Mouse (Mus musculus): ENCODE results near the gene Gm49027. TPM values are rescaled to one million over a fixed set of nuclear protein-coding genes. Genes with fewer than 3 reads are reported as not detected.
A peak's percentile ranks its signal among the peaks of the same experiment; 100 is the strongest.

Gene Gm49027
- polyA plus RNA-seq, 1 experiment from 2014 or later = 2.3 TPM

DNA sequence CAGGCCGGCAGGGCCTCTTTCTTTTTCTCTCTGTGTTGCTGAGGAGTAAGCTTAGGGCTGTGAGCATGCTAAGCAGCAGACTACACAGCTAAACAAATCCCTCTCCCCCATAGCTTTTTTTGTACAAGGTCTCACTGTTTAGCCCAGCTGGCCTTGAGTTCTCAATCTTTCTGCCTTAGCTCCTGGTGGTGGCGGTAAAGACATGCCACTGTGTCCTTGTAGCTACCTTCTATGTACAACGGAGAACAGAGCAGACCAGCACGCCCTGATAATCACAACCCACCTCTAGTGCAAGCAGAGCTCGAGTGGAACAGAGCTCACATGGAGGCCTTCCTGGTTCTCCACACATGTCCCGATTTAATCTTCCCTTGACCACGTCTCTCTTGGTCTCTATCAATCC, 3.4 kb upstream of the Gm49027 start:
- Histone ChIP-seq H3K9me3 (ENCODE audit: control insufficient read depth, low read length) (no peaks in the 10 kb centered on the region), H3K27ac (ENCODE audit: low read length) (no peak overlapping the region), H3K4me1 (replicated peaks; ENCODE audit: control insufficient read depth, insufficient read depth, low read length) (peaks cover 5% of the 10 kb centered on the region), H3K27me3 (replicated peaks; ENCODE audit: control insufficient read depth, insufficient read depth, low read length) (no peaks in the 10 kb centered on the region), H3K9ac (replicated peaks; ENCODE audit: low read depth, low read length) (no peak overlapping the region), H3K4me2 (ENCODE audit: low read length) (no peak overlapping the region), H3K36me3 (ENCODE audit: control insufficient read depth, insufficient read depth) (peaks cover 26% of the 10 kb centered on the region), H3K4me3 (replicated peaks; ENCODE audit: low read length) (no peak overlapping the region)
- WGBS = 79% methylated on average over 7 of the region's 7 CpGs
- ATAC-seq = no peak

DNA sequence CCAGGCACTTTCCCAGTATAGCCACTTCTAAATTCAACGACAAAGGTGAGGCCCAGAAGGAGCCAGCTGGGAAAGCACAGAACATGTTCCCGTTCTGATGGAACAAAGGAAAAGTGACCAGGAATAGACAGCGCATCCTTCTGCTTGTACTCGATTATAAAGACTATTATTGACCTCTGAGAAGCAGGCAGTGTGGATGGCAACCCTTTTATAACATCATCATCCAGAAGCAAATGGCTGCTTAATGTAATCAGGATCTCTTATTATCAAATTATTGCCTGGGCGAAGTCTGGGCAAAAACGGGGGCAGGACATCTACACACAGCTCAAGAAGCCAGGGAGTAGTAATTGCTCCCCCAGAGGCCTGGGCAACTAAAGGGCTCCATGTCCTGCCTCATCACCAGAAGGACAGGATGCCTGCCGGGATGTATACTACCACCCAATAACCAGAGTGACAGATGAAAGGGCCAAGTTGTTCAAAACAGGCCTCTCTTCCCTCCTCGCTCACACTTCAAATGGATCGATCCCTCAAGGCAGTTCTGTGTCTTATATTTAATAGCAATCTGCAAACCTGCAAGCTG, 718 bp upstream of the Gm49027 start:
- WGBS = 88% methylated on average over 9 of the region's 9 CpGs
- no peak overlapping the region for H3K9ac ChIP-seq (replicated peaks; ENCODE audit: low read depth, low read length)
- no peak overlapping the region for H3K4me2 ChIP-seq (ENCODE audit: low read length)
- no peak overlapping the region for H3K27ac ChIP-seq (ENCODE audit: low read length)
- H3K4me3 ChIP-seq (replicated peaks; ENCODE audit: low read length) = no peak overlapping the region
- ATAC-seq = no peak
- H3K9me3 ChIP-seq (ENCODE audit: control insufficient read depth, low read length) = no peaks in the 10 kb centered on the region
- H3K27me3 ChIP-seq (replicated peaks; ENCODE audit: control insufficient read depth, insufficient read depth, low read length) = no peaks in the 10 kb centered on the region
- H3K4me1 ChIP-seq (replicated peaks; ENCODE audit: control insufficient read depth, insufficient read depth, low read length) = peaks cover 22% of the 10 kb centered on the region
- H3K36me3 ChIP-seq (ENCODE audit: control insufficient read depth, insufficient read depth) = peaks cover 13% of the 10 kb centered on the region

GRCm38 (mm10) chr5:123524393-123524750, 916 bp downstream of the Gm49027 start:
- WGBS = under 1% methylated on average over 26 of the region's 27 CpGs
- peak overlapping the region; percentile 80 for H3K4me2 ChIP-seq (ENCODE audit: low read length)
- H3K27me3 ChIP-seq (replicated peaks; ENCODE audit: control insufficient read depth, insufficient read depth, low read length) = no peaks in the 10 kb centered on the region
- H3K9ac ChIP-seq (replicated peaks; ENCODE audit: low read depth, low read length) = peak overlapping the region; percentile 64
- peak; percentile 86 for ATAC-seq
- peaks cover 3% of the 10 kb centered on the region; the same call in 1 of the 2 replicates for H3K36me3 ChIP-seq (ENCODE audit: control insufficient read depth, insufficient read depth)
- H3K4me3 ChIP-seq (replicated peaks; ENCODE audit: low read length) = peak overlapping the region; percentile 92
- peaks cover 22% of the 10 kb centered on the region for H3K4me1 ChIP-seq (replicated peaks; ENCODE audit: control insufficient read depth, insufficient read depth, low read length)
- no peaks in the 10 kb centered on the region for H3K9me3 ChIP-seq (ENCODE audit: control insufficient read depth, low read length)
- peak overlapping the region; percentile 74 for H3K27ac ChIP-seq (ENCODE audit: low read length)

GRCm38 (mm10) chr5:123523692-123524392, 1.4 kb downstream of the Gm49027 start, which contains the start of gene Diablo:
Diablo (minus strand) TSS chr5:123524176.
- Histone ChIP-seq H3K4me1 (replicated peaks; ENCODE audit: control insufficient read depth, insufficient read depth, low read length) (peaks cover 22% of the 10 kb centered on the region), H3K9ac (replicated peaks; ENCODE audit: low read depth, low read length) (peak within 1 kb of the TSS; percentile 82), H3K9me3 (ENCODE audit: control insufficient read depth, low read length) (no peaks in the 10 kb centered on the region), H3K4me3 (replicated peaks; ENCODE audit: low read length) (peak within 1 kb of the TSS; percentile 92), H3K4me2 (ENCODE audit: low read length) (peak within 1 kb of the TSS; percentile 96), H3K27me3 (replicated peaks; ENCODE audit: control insufficient read depth, insufficient read depth, low read length) (no peaks in the 10 kb centered on the region), H3K36me3 (ENCODE audit: control insufficient read depth, insufficient read depth) (peaks cover 3% of the 10 kb centered on the region; the same call in 1 of the 2 replicates), H3K27ac (ENCODE audit: low read length) (peak within 1 kb of the TSS; percentile 74)
- under 1% methylated on average over 81 of the region's 82 CpGs for WGBS
- ATAC-seq = peak; percentile 99

DNA sequence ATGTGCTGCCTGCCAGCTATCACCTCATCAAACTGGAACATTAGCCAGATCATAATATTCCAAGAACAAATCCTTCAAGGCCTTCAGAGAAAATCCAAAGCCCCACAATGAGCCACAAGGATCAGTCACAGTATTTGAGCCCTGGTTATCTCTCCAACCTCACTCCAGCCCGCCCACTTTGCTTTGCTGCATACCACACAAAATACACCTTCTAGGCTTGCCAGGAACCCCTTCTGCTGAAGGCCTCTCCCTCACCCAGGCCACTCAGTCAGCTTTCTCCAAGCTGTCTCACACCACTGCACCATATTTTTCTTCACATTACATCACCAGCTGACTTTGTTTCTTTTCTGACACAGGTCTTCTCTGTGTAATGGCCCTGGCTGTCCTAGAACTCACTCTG, 3.1 kb downstream of the Gm49027 start:
- Histone ChIP-seq H3K27me3 (replicated peaks; ENCODE audit: control insufficient read depth, insufficient read depth, low read length) (no peaks in the 10 kb centered on the region), H3K9me3 (ENCODE audit: control insufficient read depth, low read length) (no peaks in the 10 kb centered on the region), H3K36me3 (ENCODE audit: control insufficient read depth, insufficient read depth) (peaks cover 5% of the 10 kb centered on the region; the same call in 1 of the 2 replicates), H3K4me3 (replicated peaks; ENCODE audit: low read length) (no peak overlapping the region), H3K9ac (replicated peaks; ENCODE audit: low read depth, low read length) (no peak overlapping the region), H3K4me2 (ENCODE audit: low read length) (no peak overlapping the region), H3K27ac (ENCODE audit: low read length) (no peak overlapping the region), H3K4me1 (replicated peaks; ENCODE audit: control insufficient read depth, insufficient read depth, low read length) (peaks cover 22% of the 10 kb centered on the region)
- 96% methylated on average over 1 of the region's 1 CpGs for WGBS
- ATAC-seq = no peak

DNA sequence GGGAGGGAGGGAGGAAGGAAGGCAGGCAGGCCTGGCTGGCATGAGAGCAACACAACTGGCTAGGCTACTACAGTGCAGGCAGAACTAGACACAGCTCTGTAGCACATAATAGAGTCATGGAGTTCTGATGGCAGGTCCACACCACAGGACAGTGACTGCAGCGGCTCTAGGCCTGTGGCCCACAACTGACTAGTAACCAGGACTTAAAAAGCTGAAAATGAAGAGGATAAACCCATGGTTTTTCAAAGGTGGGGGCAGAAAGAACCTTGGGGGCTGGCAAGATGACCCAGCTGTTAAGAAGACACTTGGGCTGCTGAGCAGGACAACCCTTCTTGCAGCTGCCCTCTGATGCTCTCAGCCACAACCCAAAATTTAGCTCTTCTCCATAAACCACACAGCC, 3.7 kb downstream of the Gm49027 start:
- Histone ChIP-seq H3K9me3 (ENCODE audit: control insufficient read depth, low read length) (no peaks in the 10 kb centered on the region), H3K4me2 (ENCODE audit: low read length) (no peak overlapping the region), H3K36me3 (ENCODE audit: control insufficient read depth, insufficient read depth) (peaks cover 10% of the 10 kb centered on the region; the same call in 1 of the 2 replicates), H3K9ac (replicated peaks; ENCODE audit: low read depth, low read length) (no peak overlapping the region), H3K4me1 (replicated peaks; ENCODE audit: control insufficient read depth, insufficient read depth, low read length) (peaks cover 22% of the 10 kb centered on the region), H3K4me3 (replicated peaks; ENCODE audit: low read length) (no peak overlapping the region), H3K27me3 (replicated peaks; ENCODE audit: control insufficient read depth, insufficient read depth, low read length) (no peaks in the 10 kb centered on the region), H3K27ac (ENCODE audit: low read length) (no peak overlapping the region)
- ATAC-seq = no peak
- WGBS = 100% methylated on average over 1 of the region's 1 CpGs

GRCm38 (mm10) chr5:123520666-123521065, 4.6 kb downstream of the Gm49027 start:
- WGBS = 85% methylated on average over 9 of the region's 9 CpGs
- ATAC-seq = no peak
- H3K27ac ChIP-seq (ENCODE audit: low read length) = no peak overlapping the region
- no peaks in the 10 kb centered on the region for H3K9me3 ChIP-seq (ENCODE audit: control insufficient read depth, low read length)
- H3K4me1 ChIP-seq (replicated peaks; ENCODE audit: control insufficient read depth, insufficient read depth, low read length) = peaks cover 22% of the 10 kb centered on the region
- no peak overlapping the region for H3K4me2 ChIP-seq (ENCODE audit: low read length)
- peaks cover 10% of the 10 kb centered on the region; the same call in 1 of the 2 replicates for H3K36me3 ChIP-seq (ENCODE audit: control insufficient read depth, insufficient read depth)
- no peak overlapping the region for H3K9ac ChIP-seq (replicated peaks; ENCODE audit: low read depth, low read length)
- no peak overlapping the region for H3K4me3 ChIP-seq (replicated peaks; ENCODE audit: low read length)
- H3K27me3 ChIP-seq (replicated peaks; ENCODE audit: control insufficient read depth, insufficient read depth, low read length) = no peaks in the 10 kb centered on the region

DNA sequence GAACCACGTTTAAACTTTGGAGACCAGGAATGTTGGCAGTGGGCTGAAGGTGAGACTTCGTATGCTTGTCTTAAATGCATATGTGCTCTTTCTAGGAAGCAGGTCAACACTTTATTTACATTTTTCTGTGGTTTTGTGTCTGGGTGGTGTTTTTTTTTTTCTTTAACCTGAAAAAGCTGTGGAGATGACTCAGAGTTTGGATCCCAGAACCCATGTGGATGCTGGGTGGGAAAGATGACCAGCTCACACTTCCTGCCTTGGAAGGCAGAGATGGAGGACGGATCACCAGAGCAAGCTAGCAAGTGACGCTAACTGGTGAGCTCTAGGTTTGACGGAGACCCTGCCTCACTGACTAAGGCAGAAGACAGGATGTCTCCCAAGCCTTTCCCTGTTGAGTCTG, 10.4 kb downstream of the Gm49027 start:
- Histone ChIP-seq H3K27me3 (replicated peaks; ENCODE audit: control insufficient read depth, insufficient read depth, low read length) (no peaks in the 10 kb centered on the region), H3K4me2 (ENCODE audit: low read length) (no peak overlapping the region), H3K4me3 (replicated peaks; ENCODE audit: low read length) (no peak overlapping the region), H3K9me3 (ENCODE audit: control insufficient read depth, low read length) (no peaks in the 10 kb centered on the region), H3K4me1 (replicated peaks; ENCODE audit: control insufficient read depth, insufficient read depth, low read length) (no peaks in the 10 kb centered on the region), H3K9ac (replicated peaks; ENCODE audit: low read depth, low read length) (no peak overlapping the region), H3K27ac (ENCODE audit: low read length) (no peak overlapping the region), H3K36me3 (ENCODE audit: control insufficient read depth, insufficient read depth) (peaks cover 14% of the 10 kb centered on the region)
- no peak for ATAC-seq
- 92% methylated on average over 5 of the region's 5 CpGs for WGBS

DNA sequence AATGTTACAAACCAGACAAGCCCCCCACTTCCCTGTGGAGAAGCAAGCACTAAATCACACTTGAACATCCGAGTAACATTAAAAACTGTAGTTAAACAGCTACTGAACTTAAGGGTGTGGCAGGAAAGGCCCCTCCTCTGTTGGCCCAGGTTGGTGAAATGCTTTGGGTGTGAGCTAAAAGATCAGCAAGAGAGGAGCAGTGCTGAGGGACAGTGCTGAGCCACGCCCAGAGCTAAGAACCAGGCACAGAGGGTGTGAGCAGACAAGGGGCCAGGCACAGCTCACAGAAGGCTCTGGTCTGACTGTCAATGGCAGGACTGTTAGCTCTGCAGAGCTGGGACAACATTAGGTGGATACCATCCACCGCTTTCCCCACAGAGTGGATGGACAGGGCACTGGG, 13.2 kb downstream of the Gm49027 start:
- 89% methylated on average over 3 of the region's 3 CpGs for WGBS
- Histone ChIP-seq H3K9me3 (ENCODE audit: control insufficient read depth, low read length) (no peaks in the 10 kb centered on the region), H3K36me3 (ENCODE audit: control insufficient read depth, insufficient read depth) (peaks cover 8% of the 10 kb centered on the region), H3K4me1 (replicated peaks; ENCODE audit: control insufficient read depth, insufficient read depth, low read length) (peaks cover 17% of the 10 kb centered on the region), H3K4me2 (ENCODE audit: low read length) (no peak overlapping the region), H3K27me3 (replicated peaks; ENCODE audit: control insufficient read depth, insufficient read depth, low read length) (no peaks in the 10 kb centered on the region), H3K27ac (ENCODE audit: low read length) (no peak overlapping the region), H3K9ac (replicated peaks; ENCODE audit: low read depth, low read length) (no peak overlapping the region), H3K4me3 (replicated peaks; ENCODE audit: low read length) (no peak overlapping the region)
- no peak for ATAC-seq

Data from forebrain, embryonic 16.5 days (tissue).